Mouse (Mus musculus) myocyte (in vitro differentiated cells): ENCODE data around the gene Glis3. TPM values are rescaled to one million over a fixed set of nuclear protein-coding genes. Genes with fewer than 3 reads are reported as not detected.

Source experiments
- H3K27me3 ChIP-seq: one replicate; pipeline ENCODE4 v1.6.1; 2011; ENCODE audit not compliant: control insufficient read depth, insufficient read depth, insufficient read length
- H3K36me3 ChIP-seq: one replicate; pipeline ENCODE4 v1.6.1; 2011; ENCODE audit not compliant: control insufficient read depth, insufficient read depth
- H3K4me2 ChIP-seq: one replicate; pipeline ENCODE4 v1.6.1; 2011; ENCODE audit warnings: low read depth, control low read depth
- H3K4me3 ChIP-seq: one replicate; pipeline ENCODE4 v1.5.1; 2011; ENCODE audit warnings: mild to moderate bottlenecking, control low read depth, moderate library complexity
- H3K79me2 ChIP-seq: one replicate; pipeline ENCODE4 v1.6.1; 2011; ENCODE audit not compliant: control insufficient read depth, insufficient read depth
- H3ac ChIP-seq: one replicate; pipeline ENCODE4 v1.6.1; 2011; ENCODE audit not compliant: control insufficient read depth, insufficient read length
- CEBPB ChIP-seq: IDR thresholded peaks from 2 replicates; pipeline ENCODE4 v1.6.1; 2011; ENCODE audit warnings: mild to moderate bottlenecking, moderate library complexity; ENCODE audit not compliant: poor library complexity, insufficient read depth, severe bottlenecking
- E2F4 ChIP-seq: IDR thresholded peaks from one replicate; pipeline ENCODE4 v1.6.1; 2011; ENCODE audit warnings: mild to moderate bottlenecking, control low read depth, moderate library complexity; ENCODE audit not compliant: insufficient read depth
- MAX ChIP-seq: IDR thresholded peaks from one replicate; pipeline ENCODE4 v1.6.1; 2011; ENCODE audit warnings: low read depth, mild to moderate bottlenecking, control low read depth
- MYOD1 ChIP-seq, 3 experiments: IDR thresholded peaks; one replicate each; pipeline ENCODE4 v1.6.1; 2011; ENCODE audit warnings: control low read depth in 2 of 3, low read depth in 2 of 3, mild to moderate bottlenecking in 2 of 3, moderate library complexity in 1 of 3; ENCODE audit not compliant: insufficient read length in 2 of 3, control insufficient read depth in 1 of 3
- MYOG ChIP-seq, 3 experiments: IDR thresholded peaks; one replicate each; pipeline ENCODE4 v1.6.1; 2011; ENCODE audit warnings: control low read depth in 2 of 3, low read depth in 2 of 3, mild to moderate bottlenecking in 2 of 3; ENCODE audit not compliant: insufficient read length in 2 of 3, control insufficient read depth in 1 of 3, insufficient read depth in 1 of 3
- POLR2A ChIP-seq: IDR thresholded peaks from one replicate; pipeline ENCODE4 v1.6.1; 2011; ENCODE audit warnings: low read depth, mild to moderate bottlenecking, control low read depth, moderate library complexity; ENCODE audit not compliant: insufficient read length
- POLR2AphosphoS2 ChIP-seq: IDR thresholded peaks from one replicate; pipeline ENCODE4 v1.6.1; 2011; ENCODE audit warnings: low read depth, control low read depth; ENCODE audit not compliant: insufficient read length
- REST ChIP-seq: IDR thresholded peaks from one replicate; pipeline ENCODE4 v1.6.1; 2011; ENCODE audit warnings: mild to moderate bottlenecking, control low read depth, moderate library complexity; ENCODE audit not compliant: insufficient read depth, insufficient read length
- SRF ChIP-seq: IDR thresholded peaks from one replicate; pipeline ENCODE4 v1.6.1; 2011; ENCODE audit warnings: low read depth; ENCODE audit not compliant: control insufficient read depth, insufficient read length
- TCF12 ChIP-seq: IDR thresholded peaks from one replicate; pipeline ENCODE4 v1.6.1; 2011; ENCODE audit warnings: mild to moderate bottlenecking, control low read depth; ENCODE audit not compliant: poor library complexity, insufficient read depth, severe bottlenecking
- TCF3 ChIP-seq: IDR thresholded peaks from one replicate; pipeline ENCODE4 v1.6.1; 2011; ENCODE audit warnings: low read depth, control low read depth; ENCODE audit not compliant: insufficient read length
- USF1 ChIP-seq: IDR thresholded peaks from one replicate; pipeline ENCODE4 v1.6.1; 2011; ENCODE audit warnings: low read depth, mild to moderate bottlenecking, control low read depth, moderate library complexity
- polyA plus RNA-seq: library from polyadenylated mRNA; unstranded; fragments of >200 nt; fragmentation: generic; extraction: Trizol; gene quantifications from one replicate; pipeline ENCODE4 v1.2.1, GENCODE M21; 2012; ENCODE audit warnings: missing spikeins

Glis3 gene
- polyA plus RNA-seq, 1 experiment, result 0.79 TPM

DNA sequence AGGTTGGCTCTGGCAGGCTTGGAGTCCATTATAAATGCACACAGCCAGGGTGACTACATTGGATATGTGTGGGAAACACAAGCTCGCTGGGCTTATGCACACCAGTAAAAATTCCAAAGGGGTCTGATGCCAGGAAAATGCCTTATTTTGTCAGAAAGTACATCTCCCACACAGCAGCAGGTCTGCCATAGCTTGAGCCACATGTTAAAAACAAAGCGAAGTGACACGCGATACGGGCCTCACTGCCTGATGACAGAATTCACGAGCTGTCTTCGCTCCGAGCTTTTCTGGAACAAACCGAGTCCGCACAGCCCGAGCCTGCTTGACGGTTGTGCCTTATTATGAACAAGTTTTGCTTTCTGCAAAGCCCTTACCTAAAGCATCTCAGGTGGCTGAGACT lies 102.9 kb downstream of the Glis3 start:
- Histone ChIP-seq H3K27me3 (no peaks in the 10 kb centered on the region), H3K79me2 (no peaks in the 10 kb centered on the region), H3ac (no peak overlapping the region), H3K4me3 (no peak overlapping the region), H3K4me2 (no peak overlapping the region), H3K36me3 (no peaks in the 10 kb centered on the region)
- TF ChIP-seq MYOG (IDR thresholded peaks at IDR 0.05; ENCODE audit: control insufficient read depth in 1 of 3, insufficient read depth in 1 of 3, insufficient read length in 2 of 3, low read depth in 2 of 3) (no peak), SRF (no peak), CEBPB (no peak), TCF12 (no peak), POLR2AphosphoS2 (no peak), E2F4 (no peak), TCF3 (no peak), REST (no peak), POLR2A (no peak), USF1 (no peak), MAX (no peak), MYOD1 (IDR thresholded peaks at IDR 0.05; ENCODE audit: control insufficient read depth in 1 of 3, insufficient read length in 2 of 3, low read depth in 2 of 3) (no peak)

DNA sequence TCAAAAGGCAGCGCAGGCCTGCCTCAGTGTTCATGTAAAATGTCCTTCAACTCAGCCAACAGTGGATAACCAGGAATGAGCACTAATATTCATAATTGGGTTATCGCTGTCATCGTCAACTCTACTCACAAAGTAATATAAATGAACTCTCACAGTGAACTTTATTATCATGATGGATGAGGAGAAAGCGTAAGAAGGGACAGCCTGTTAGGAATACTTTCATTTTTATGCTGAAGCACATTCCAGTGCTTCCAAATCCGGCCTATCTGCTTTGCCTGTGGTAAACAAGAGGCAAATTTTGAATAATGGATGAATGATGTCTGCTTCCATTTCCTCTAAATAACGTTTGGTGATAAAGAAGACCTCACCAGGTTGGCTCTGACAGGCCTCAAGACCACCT lies 103.3 kb downstream of the Glis3 start:
- TF ChIP-seq POLR2AphosphoS2, result no peak
- TF ChIP-seq E2F4, result no peak
- no peak for TF ChIP-seq MYOG (IDR thresholded peaks at IDR 0.05; ENCODE audit: control insufficient read depth in 1 of 3, insufficient read depth in 1 of 3, insufficient read length in 2 of 3, low read depth in 2 of 3)
- no peak for TF ChIP-seq SRF
- no peak overlapping the region for H3K4me3 ChIP-seq
- no peaks in the 10 kb centered on the region for H3K79me2 ChIP-seq
- H3K36me3 ChIP-seq, result no peaks in the 10 kb centered on the region
- H3K27me3 ChIP-seq, result no peaks in the 10 kb centered on the region
- no peak overlapping the region for H3ac ChIP-seq
- no peak overlapping the region for H3K4me2 ChIP-seq

DNA sequence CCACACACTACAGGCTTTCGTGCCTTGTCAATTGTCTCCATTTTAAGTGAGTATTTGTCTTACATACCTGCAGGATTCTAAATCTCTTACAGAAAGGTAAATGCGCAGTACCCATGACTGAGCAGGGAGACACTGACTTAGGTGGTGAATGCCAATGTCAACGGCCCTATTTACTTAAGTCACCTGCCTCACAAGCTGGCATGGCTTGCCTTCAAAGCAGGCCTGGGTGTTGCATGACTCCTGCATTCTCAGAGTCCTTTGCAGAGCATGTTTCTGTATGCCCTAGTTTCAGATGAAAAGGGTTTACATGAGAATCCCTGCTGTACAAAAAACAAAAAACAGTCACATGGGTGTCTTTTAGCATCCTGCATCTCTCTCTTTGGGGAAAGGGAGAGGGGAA lies 106.2 kb downstream of the Glis3 start:
- Histone ChIP-seq H3K4me2 (no peak overlapping the region), H3K36me3 (no peaks in the 10 kb centered on the region), H3ac (no peak overlapping the region), H3K4me3 (no peak overlapping the region), H3K79me2 (no peaks in the 10 kb centered on the region), H3K27me3 (no peaks in the 10 kb centered on the region)
- no peak for TF ChIP-seq POLR2AphosphoS2
- TF ChIP-seq CEBPB, result no peak
- no peak for TF ChIP-seq MYOG (IDR thresholded peaks at IDR 0.05; ENCODE audit: control insufficient read depth in 1 of 3, insufficient read depth in 1 of 3, insufficient read length in 2 of 3, low read depth in 2 of 3)
- no peak for TF ChIP-seq MAX
- TF ChIP-seq TCF3, result no peak
- TF ChIP-seq SRF, result no peak

DNA sequence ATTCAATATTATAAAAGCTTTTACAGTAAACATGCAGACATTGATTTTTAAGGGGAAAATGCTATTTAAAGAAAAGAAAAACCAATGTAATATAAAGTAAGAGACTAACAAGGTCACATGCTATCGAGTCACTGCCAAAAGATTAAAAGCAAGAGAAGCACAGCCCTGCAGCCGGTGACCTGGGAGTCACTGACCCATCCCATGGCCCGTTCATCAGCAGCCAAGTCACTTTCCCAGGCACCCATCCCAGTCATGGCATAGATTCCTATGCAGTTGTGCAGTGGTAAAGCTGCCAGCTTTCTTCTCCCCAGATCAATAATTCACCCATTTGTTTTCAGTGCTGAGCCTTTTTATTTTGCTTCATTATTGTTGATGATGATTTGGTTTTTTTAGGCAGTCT lies 110.0 kb downstream of the Glis3 start:
- Histone ChIP-seq H3K4me2 (no peak overlapping the region), H3K27me3 (no peaks in the 10 kb centered on the region), H3ac (no peak overlapping the region), H3K4me3 (no peak overlapping the region), H3K79me2 (no peaks in the 10 kb centered on the region), H3K36me3 (no peaks in the 10 kb centered on the region)
- no peak for TF ChIP-seq SRF

DNA sequence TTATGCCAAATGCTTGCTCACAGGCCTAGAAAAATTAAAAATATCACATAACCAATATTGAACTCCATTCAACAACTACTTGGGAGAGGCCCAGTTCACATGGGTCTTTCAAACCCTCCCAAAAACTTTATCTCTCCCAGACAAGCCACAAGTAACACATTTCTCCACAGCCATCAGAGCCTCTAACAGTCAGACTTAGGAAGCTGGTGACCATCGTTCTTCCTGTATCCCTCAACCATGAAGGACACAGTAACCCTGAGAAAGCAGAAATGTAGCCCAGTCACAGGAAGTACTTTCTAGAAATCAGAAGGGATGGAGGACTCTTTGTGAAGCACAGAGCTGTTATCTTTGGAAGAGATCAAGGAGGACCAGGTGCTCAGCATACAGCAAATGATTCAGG lies 112.8 kb downstream of the Glis3 start:
- H3K36me3 ChIP-seq, result no peaks in the 10 kb centered on the region
- H3K4me3 ChIP-seq, result no peak overlapping the region
- no peak overlapping the region for H3K4me2 ChIP-seq
- no peaks in the 10 kb centered on the region for H3K79me2 ChIP-seq
- H3K27me3 ChIP-seq, result no peaks in the 10 kb centered on the region
- TF ChIP-seq REST (no peak), POLR2AphosphoS2 (no peak), MYOG (IDR thresholded peaks at IDR 0.05; ENCODE audit: control insufficient read depth in 1 of 3, insufficient read depth in 1 of 3, insufficient read length in 2 of 3, low read depth in 2 of 3) (no peak), SRF (no peak), MYOD1 (IDR thresholded peaks at IDR 0.05; ENCODE audit: control insufficient read depth in 1 of 3, insufficient read length in 2 of 3, low read depth in 2 of 3) (no peak)
- no peak overlapping the region for H3ac ChIP-seq

DNA sequence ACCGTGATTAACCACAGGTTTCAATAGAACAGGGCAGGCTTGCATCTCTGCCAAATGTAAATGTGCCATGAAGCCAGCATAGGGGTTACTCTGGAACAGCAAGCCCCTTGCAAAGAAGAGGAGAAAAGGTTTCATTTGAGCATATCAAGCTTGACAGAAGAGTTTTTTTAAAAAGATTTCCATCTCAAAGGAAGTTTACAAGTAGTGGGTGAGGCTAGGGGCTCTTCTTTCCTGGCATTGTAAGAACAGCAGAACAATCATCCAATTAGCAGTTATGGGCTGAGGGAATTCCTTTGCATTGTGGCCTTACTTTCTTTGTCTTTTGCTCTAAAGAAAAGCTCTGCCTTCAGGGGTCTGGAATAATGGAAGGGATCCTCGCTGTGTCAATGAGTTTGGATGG lies 113.3 kb downstream of the Glis3 start:
- Histone ChIP-seq H3K79me2 (no peaks in the 10 kb centered on the region), H3K27me3 (no peaks in the 10 kb centered on the region), H3K36me3 (no peaks in the 10 kb centered on the region), H3K4me3 (no peak overlapping the region), H3ac (no peak overlapping the region), H3K4me2 (no peak overlapping the region)
- TF ChIP-seq MYOG (IDR thresholded peaks at IDR 0.05; ENCODE audit: control insufficient read depth in 1 of 3, insufficient read depth in 1 of 3, insufficient read length in 2 of 3, low read depth in 2 of 3) (no peak), USF1 (no peak), TCF3 (no peak), CEBPB (no peak), E2F4 (no peak), MAX (no peak), REST (no peak), SRF (no peak), POLR2AphosphoS2 (no peak), TCF12 (no peak)
